Mouse (Mus musculus) hindbrain, embryonic 16.5 days (tissue): ENCODE measurements around the gene Alg1. TPM values are rescaled to one million over a fixed set of nuclear protein-coding genes. Genes with fewer than 3 reads are reported as not detected.

ENCODE experiments used
- ATAC-seq: fragments of 200-750 bp; cut with Nextera tagmentation; 2 replicates; pipeline ENCODE4 v1.8.0; 2017; ENCODE audit warnings: moderate TSS enrichment, moderate library complexity
- H3K27ac ChIP-seq: fragments of 300-500 bp; sonication (generic); 2 replicates; pipeline ENCODE4 v1.5.1; 2014; ENCODE audit warnings: low read depth, mild to moderate bottlenecking, control low read depth, low read length, moderate library complexity
- H3K27me3 ChIP-seq: fragments of 300-500 bp; sonication (generic); replicated peaks from 2 replicates; pipeline ENCODE4 v1.6.1; 2014; ENCODE audit warnings: low read length; ENCODE audit not compliant: control insufficient read depth, insufficient read depth
- H3K36me3 ChIP-seq: fragments of 300-500 bp; sonication (generic); 2 replicates; pipeline ENCODE4 v1.6.1; 2014; ENCODE audit warnings: mild to moderate bottlenecking, low read length, moderate library complexity, mixed read lengths; ENCODE audit not compliant: control insufficient read depth, insufficient read depth
- H3K4me1 ChIP-seq: fragments of 300-500 bp; sonication (generic); 2 replicates; pipeline ENCODE4 v1.6.1; 2014; ENCODE audit warnings: low read depth, low read length; ENCODE audit not compliant: control insufficient read depth, insufficient read depth
- H3K4me2 ChIP-seq: fragments of 300-500 bp; sonication (generic); 2 replicates; pipeline ENCODE4 v1.6.1; 2014; ENCODE audit warnings: mild to moderate bottlenecking, low read length, control low read depth, moderate library complexity
- H3K4me3 ChIP-seq: fragments of 300-500 bp; sonication (generic); 2 replicates; pipeline ENCODE4 v1.5.1; 2014; ENCODE audit warnings: mild to moderate bottlenecking, low read length, control low read depth, moderate library complexity
- H3K9ac ChIP-seq: fragments of 300-500 bp; sonication (generic); 2 replicates; pipeline ENCODE4 v1.6.1; 2014; ENCODE audit warnings: low read depth, mild to moderate bottlenecking, control low read depth, low read length, moderate library complexity
- H3K9me3 ChIP-seq: fragments of 300-500 bp; sonication (generic); 2 replicates; pipeline ENCODE4 v1.6.1; 2014; ENCODE audit warnings: mild to moderate bottlenecking, low read length, moderate library complexity; ENCODE audit not compliant: control insufficient read depth
- WGBS: fragments of 180-500 bp; shearing (Covaris S2); extraction: QIAGEN DNeasy Blood & Tissue Kit; methylation state at CpG from one replicate; pipeline ENCODE4 v1.1.7; 2014; 5-methylcytosine and 5-hydroxymethylcytosine counted together
- microRNA-seq: library from miRNA; unstranded; fragments of <30 nt; microRNA quantifications from one replicate; pipeline ENCODE4, GENCODE M21; 2017
- polyA plus RNA-seq: library from polyadenylated mRNA; unstranded; fragments of >200 nt; fragmentation: Nextera tagmentation; extraction: Ambion mirVana; gene quantifications from 2 replicates; pipeline ENCODE4 v1.2.1, GENCODE M21; 2015

Alg1 gene
- polyA plus RNA-seq, 1 experiment from 2014 or later = 45.9 TPM

GRCm38 (mm10) chr16:5282686-5283085 is 49.3 kb downstream of the Alg1 start:
- Histone ChIP-seq H3K36me3 (no peaks in the 10 kb centered on the region), H3K4me1 (no peaks in the 10 kb centered on the region), H3K9ac (no peak overlapping the region), H3K27ac (no peak overlapping the region), H3K4me2 (no peak overlapping the region), H3K27me3 (no peaks in the 10 kb centered on the region), H3K4me3 (no peak overlapping the region), H3K9me3 (no peaks in the 10 kb centered on the region)
- WGBS = 87% methylated on average over 9 of the region's 9 CpGs
- no peak for ATAC-seq

GRCm38 (mm10) chr16:5285376-5285775 is 52.0 kb downstream of the Alg1 start:
- no peak overlapping the region for H3K9ac ChIP-seq
- H3K27me3 ChIP-seq = no peaks in the 10 kb centered on the region
- no peaks in the 10 kb centered on the region for H3K4me1 ChIP-seq
- no peaks in the 10 kb centered on the region for H3K9me3 ChIP-seq
- ATAC-seq = no peak
- H3K4me3 ChIP-seq = no peak overlapping the region
- no peaks in the 10 kb centered on the region for H3K36me3 ChIP-seq
- H3K4me2 ChIP-seq = no peak overlapping the region
- 43% methylated on average over 3 of the region's 3 CpGs for WGBS
- no peak overlapping the region for H3K27ac ChIP-seq

Small RNAs within 50 kb of the gene (microRNA-seq; reads per million reads assigned to microRNA genes)
- gene Gm23689 (not detected), gene Gm26095 (not detected), gene Mir6364 (not detected)

Other genes starting within 250 kb of the Alg1 start
- gene Sept12, start 235.8 kb upstream of the Alg1 start, polyA plus RNA-seq = not detected in 2 replicates
- gene Smim22, start 226.3 kb upstream of the Alg1 start, polyA plus RNA-seq = 4.0 and 4.2 TPM in 2 replicates
- gene Rogdi, start 220.1 kb upstream of the Alg1 start, polyA plus RNA-seq = 152 and 171 TPM in 2 replicates
- gene Glyr1, start 183.8 kb upstream of the Alg1 start, polyA plus RNA-seq = 171 and 192 TPM in 2 replicates
- 9.0 and 10.4 TPM in 2 replicates for gene Ubn1, start 183.6 kb upstream of the Alg1 start, polyA plus RNA-seq
- 0.07 and 0.16 TPM in 2 replicates for gene Ppl, start 101.2 kb upstream of the Alg1 start, polyA plus RNA-seq
- 0.15 and 0.27 TPM in 2 replicates for gene Sec14l5, start 86.5 kb upstream of the Alg1 start, polyA plus RNA-seq
- 11.9 and 14.9 TPM in 2 replicates for gene Nagpa, start 29.6 kb upstream of the Alg1 start, polyA plus RNA-seq
- 15.7 and 16.6 TPM in 2 replicates for gene AU021092, start 11.3 kb upstream of the Alg1 start, polyA plus RNA-seq
- 9.4 and 9.5 TPM in 2 replicates for gene Eef2kmt, start 22.4 kb downstream of the Alg1 start, polyA plus RNA-seq